Mouse (Mus musculus) inflammation-experienced regulatory T-cells, adult 6 months (primary cell): ENCODE data around the gene Usp49. TPM values are rescaled to one million over a fixed set of nuclear protein-coding genes. Genes with fewer than 3 reads are reported as not detected.
"Not testable (repeated sequence)": the region's sequence is repeated elsewhere in the genome, so short reads cannot be mapped to it uniquely, and the experiment has no call there.

ENCODE experiments used
- ATAC-seq: one replicate; pipeline ENCODE4 v1.8.0; 2017
- polyA plus RNA-seq, 3 experiments: library from polyadenylated mRNA; unstranded; fragments of 100-300 nt; shearing (Covaris generic); gene quantifications; one replicate each; pipeline ENCODE4 v1.2.1; 2017

Gene Usp49
- polyA plus RNA-seq, 3 experiments from 2014 or later = 0.58 to 0.97 (median 0.70) TPM

DNA sequence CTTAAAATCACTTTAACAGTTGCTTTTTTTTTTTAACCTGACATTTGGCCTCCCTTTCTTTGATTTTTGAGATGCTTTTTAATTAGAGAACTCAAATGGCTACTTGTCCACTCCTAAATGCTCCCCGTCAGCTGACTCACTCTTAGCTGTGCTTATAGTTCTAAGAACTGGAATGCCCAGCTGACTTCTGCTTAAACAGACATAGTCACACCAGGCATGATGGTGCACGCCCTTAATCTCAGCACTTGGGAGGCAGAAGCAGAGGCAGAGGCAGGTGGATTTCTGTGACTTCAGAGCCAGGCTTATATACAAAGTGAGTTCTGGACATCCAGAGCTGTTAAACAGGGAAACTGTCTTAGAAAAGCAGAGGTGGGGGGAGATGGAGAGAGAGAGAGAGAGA is 21.5 kb downstream of the Usp49 start:
- no peak for ATAC-seq

DNA sequence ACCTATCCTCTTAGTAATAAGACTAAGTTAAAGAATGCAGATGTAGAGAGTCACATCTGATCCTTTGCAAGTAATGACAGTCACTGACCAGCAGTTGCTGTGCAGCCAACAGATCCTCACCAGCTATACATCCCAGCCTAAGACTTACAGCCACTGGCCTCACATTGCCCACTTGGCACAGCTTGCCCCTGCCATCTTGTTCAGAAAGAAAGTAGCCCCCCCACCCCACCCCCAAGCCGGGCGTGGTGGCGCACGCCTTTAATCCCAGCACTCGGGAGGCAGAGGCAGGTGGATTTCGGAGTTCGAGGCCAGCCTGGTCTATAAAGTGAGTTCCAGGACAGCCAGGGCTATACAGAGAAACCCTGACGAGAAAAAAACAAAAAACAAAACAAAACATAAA is 23.9 kb downstream of the Usp49 start:
- ATAC-seq = not testable (repeated sequence)

DNA sequence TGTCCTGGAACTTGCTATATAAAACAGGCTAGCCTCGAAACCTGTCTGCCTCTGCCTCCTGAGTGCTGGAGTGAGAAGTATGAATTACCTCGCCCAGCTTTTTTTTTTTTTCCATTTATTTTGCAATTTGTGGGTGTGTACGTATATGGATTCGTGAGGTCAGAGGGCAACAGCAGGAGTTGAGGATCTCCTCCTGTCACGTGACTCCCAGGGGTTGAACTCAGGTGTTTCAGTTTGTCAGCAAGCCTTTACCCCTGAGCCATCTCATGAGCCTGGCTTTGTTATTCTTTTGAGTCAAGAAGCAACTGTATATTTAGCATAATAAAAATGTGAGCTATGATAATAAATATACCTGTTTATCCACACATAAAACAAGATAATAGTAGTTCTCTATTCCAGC is 25.2 kb downstream of the Usp49 start:
- no peak for ATAC-seq

GRCm38 (mm10) chr17:47657901-47658300 is 27.4 kb downstream of the Usp49 start:
- ATAC-seq = no peak

- ATAC-seq = no peak
Observed at GRCm38 (mm10) chr17:47658741-47659243, 28.3 kb downstream of the Usp49 start.

GRCm38 (mm10) chr17:47663009-47663713 is 32.7 kb downstream of the Usp49 start:
- ATAC-seq = no peak

DNA sequence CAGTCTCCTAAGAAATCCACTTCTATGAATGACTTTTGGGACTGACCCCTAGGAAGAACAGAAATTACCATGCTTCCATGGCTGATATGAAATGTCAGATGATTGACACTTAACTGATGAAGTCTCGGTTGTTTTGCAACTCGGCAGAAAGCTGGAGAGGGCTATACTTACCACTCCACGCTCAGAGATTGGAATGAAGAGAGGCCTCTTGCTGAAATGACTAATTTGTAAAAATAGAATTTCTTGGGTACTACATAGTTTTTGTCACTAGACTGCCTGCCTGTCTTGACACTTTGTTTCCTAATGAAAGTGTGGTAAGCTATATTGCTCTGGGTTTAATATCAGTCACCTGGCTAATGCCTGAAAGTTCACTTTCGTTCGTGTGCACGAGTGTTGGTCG is 34.0 kb downstream of the Usp49 start:
- ATAC-seq = no peak

DNA sequence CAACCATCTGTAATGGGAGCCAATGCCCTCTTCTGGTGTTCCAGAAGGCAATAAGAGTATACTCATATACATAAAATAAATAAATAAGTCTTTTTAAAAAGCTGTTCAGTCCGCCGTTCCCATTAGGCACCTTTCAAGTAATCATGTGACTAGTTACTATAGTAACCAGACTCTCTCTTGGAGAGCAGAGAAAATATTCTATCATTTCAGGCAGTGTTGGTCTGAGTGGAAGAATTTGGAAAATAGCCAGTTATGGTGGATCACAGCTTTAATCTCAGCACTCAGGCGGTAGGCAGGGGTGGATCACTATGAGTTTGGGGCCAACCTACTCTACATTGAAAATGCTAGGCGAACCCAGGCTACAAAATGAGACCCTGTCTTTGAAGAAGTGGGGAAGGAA is 38.7 kb downstream of the Usp49 start:
- no peak for ATAC-seq

GRCm38 (mm10) chr17:47671988-47672310 is 41.5 kb downstream of the Usp49 start:
- no peak for ATAC-seq

- ATAC-seq = no peak
Observed at GRCm38 (mm10) chr17:47672311-47673111, 42.0 kb downstream of the Usp49 start.

GRCm38 (mm10) chr17:47676581-47676980 is 46.1 kb downstream of the Usp49 start:
- ATAC-seq = no peak

GRCm38 (mm10) chr17:47678238-47678637 is 47.7 kb downstream of the Usp49 start:
- ATAC-seq = no peak

DNA sequence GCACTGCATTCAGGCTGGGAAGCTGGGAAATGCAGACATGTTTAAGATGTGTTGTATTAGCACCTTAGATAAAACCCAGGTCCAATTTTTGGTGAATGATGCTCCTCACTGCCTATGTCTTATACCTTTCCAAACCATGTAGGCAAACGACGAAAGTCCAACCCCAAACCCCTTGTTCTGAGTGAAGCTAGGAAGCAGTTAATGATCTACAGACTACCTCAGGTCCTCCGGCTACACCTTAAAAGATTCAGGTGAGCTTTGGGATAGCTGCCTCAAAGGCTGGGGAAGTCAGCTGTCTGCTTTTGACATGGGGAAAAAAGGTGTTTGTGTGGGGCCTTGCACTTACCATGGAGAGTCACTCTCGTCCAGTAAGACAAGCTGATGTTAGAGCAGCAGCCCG is 48.2 kb downstream of the Usp49 start:
- no peak for ATAC-seq

DNA sequence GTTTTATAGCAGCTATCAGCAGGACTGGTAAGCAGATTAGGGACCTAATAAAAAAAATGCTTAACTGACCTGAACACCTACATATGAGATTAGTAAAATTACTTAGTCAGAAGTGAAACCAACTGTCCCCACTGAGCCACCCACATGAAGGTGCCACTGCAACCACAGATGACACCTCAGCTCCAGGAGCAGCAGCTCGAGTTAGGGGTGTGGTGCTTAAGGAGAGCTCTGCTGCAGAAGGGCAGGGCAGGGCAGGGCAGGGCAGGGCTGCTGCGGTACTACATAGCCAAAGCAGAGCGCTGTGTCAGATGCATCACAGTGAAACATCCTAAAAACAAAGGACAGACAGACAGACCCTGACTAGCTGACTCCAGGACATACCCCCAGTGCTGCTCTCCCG is 52.3 kb downstream of the Usp49 start:
- no peak for ATAC-seq

- peak; percentile 94 for ATAC-seq
Observed at GRCm38 (mm10) chr17:47687409-47688343, 57.2 kb downstream of the Usp49 start.

GRCm38 (mm10) chr17:47688344-47688607 is 57.8 kb downstream of the Usp49 start, which contains the start of gene Tomm6:
TSS of gene Tomm6 (minus strand) at chr17:47688386.
- no peak for ATAC-seq

- ATAC-seq = peak; percentile 16
Observed at GRCm38 (mm10) chr17:47688608-47689575, 58.4 kb downstream of the Usp49 start, which contains the start of gene Frs3. TSS of gene Frs3 (plus strand) at chr17:47689030.

DNA sequence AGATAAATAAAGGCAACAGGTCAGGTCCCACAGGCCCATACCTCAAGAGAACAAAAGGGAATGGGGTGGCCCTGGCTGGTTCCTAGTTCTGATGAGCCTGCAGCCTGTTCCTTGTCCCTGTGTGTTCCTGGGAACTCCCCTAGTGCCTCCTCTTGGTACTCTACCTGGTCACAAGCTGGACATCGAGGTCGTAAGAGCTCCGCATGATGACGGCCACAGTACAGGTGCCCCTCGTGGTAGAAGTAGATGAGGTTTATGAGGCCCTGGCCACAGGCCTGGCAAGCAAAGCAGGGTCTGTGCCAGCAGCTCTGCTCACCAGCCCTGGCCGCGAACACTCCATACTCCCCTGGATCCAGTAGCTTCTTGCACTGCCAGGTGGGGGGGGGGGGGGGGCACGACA is 59.4 kb downstream of the Usp49 start:
- ATAC-seq = no peak

GRCm38 (mm10) chr17:47691650-47692049 is 61.2 kb downstream of the Usp49 start:
- no peak for ATAC-seq

GRCm38 (mm10) chr17:47693671-47694441 is 63.4 kb downstream of the Usp49 start:
- no peak for ATAC-seq

DNA sequence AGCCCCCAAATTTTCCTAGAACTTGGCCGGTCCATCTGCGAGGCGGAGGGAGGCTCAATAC is 63.8 kb downstream of the Usp49 start, which contains the start of gene Gm21981:
TSS of gene Gm21981 (minus strand) at position 14 of the 61 bp plus-strand sequence.
- ATAC-seq = no peak
